Mouse (Mus musculus): ENCODE measurements around the gene Mmp20. TPM values are rescaled to one million over a fixed set of nuclear protein-coding genes. Genes with fewer than 3 reads are reported as not detected.
A peak's percentile ranks its signal among the peaks of the same experiment; 100 is the strongest.

Mmp20 gene
- polyA plus RNA-seq, 1 experiment from 2014 or later: not detected

DNA sequence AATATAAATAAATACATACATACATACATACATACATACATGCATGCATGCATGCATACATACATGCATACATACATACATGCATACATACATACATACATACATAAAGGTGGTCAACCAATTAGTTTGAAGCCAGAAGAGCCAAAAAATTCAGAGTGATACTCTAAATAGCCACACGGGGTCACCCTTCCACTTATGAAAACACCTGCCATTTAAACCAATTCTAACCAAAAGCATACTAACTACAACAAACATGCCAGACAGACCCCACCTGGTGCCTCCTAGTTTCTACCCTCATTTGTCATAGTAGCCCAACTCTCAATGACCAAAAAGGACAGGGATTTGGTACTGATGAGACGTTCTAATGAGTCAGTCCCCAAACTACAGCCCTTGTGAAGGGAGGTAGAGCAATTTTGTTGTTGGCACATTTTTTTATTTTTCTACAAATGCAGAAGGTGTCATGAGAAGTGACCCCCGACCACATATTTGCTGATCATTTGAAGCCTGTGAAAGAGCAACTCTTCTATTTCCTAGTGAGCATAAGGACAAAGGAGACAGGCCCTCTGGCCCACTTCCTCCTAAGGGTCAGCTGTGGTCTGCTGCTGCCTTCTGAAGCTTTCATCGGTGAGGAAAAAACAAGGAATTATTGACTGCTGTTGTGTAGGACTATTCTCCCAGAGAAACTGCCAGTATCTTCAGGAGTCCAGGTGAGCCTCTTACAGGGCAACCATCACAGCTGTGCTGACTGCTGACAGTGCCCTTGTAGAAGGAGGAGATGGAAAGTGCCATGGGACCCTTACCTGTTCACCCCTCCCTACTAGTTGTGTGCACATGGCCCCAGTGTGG, 86.3 kb downstream of the Mmp20 start:
- Histone ChIP-seq H3K27ac (ENCODE audit: low read depth, low read length) (no peak overlapping the region), H3K27me3 (ENCODE audit: control insufficient read depth, insufficient read depth, low read length) (no peaks in the 10 kb centered on the region), H3K4me2 (ENCODE audit: low read depth, low read length) (no peak overlapping the region), H3K9ac (replicated peaks; ENCODE audit: low read depth, low read length) (no peak overlapping the region), H3K36me3 (ENCODE audit: control insufficient read depth, insufficient read depth, low read length) (no peaks in the 10 kb centered on the region), H3K4me1 (ENCODE audit: control insufficient read depth, insufficient read depth, low read length) (no peaks in the 10 kb centered on the region), H3K9me3 (ENCODE audit: control insufficient read depth, low read length) (no peaks in the 10 kb centered on the region), H3K4me3 (ENCODE audit: low read depth, low read length) (no peak overlapping the region)
- ATAC-seq (ENCODE audit: low read depth): peak; percentile 70; the same call in 1 of the 2 replicates
- WGBS: 38% methylated on average over 4 of the region's 4 CpGs

DNA sequence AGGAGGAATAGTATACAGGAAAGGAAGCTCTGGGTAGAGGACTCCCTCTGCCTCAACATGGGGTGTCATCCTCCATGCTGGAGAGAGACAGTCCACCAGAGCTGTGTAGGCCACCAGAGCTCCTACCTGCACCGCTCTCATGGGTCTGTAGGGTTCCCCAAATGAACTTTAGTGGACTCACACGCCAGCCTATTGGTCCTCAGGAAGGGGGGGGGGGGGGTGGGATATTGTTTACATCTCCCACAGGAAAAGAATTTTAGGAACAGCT, 86.8 kb downstream of the Mmp20 start:
- no peaks in the 10 kb centered on the region for H3K27me3 ChIP-seq (ENCODE audit: control insufficient read depth, insufficient read depth, low read length)
- H3K4me1 ChIP-seq (ENCODE audit: control insufficient read depth, insufficient read depth, low read length): no peaks in the 10 kb centered on the region
- H3K36me3 ChIP-seq (ENCODE audit: control insufficient read depth, insufficient read depth, low read length): no peaks in the 10 kb centered on the region
- 85% methylated on average over 2 of the region's 2 CpGs for WGBS
- no peak overlapping the region for H3K4me2 ChIP-seq (ENCODE audit: low read depth, low read length)
- no peak overlapping the region for H3K4me3 ChIP-seq (ENCODE audit: low read depth, low read length)
- no peak overlapping the region for H3K9ac ChIP-seq (replicated peaks; ENCODE audit: low read depth, low read length)
- H3K9me3 ChIP-seq (ENCODE audit: control insufficient read depth, low read length): no peaks in the 10 kb centered on the region
- ATAC-seq (ENCODE audit: low read depth): 0 out of 2 replicates have a peak, but pooled peaks have one; percentile 24
- H3K27ac ChIP-seq (ENCODE audit: low read depth, low read length): no peak overlapping the region

DNA sequence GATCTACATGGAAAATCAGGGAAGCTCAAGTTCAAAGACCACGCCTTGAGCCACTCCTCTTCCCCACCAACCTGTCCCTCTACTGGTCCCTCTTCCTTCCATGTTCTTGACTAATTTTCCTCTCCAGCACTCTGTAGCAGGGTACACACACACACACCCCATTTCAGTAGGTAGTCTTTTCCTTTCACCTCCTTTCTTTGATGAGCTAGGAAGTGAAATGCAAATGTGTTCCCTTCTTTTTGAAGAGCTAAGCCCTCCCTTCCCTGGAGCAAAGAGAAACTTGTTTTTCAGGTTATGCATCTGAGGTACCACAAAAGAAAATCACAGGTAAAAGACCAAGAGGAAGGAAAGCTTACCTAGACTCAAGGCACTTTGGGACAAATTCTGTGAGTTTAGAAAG, 93.5 kb downstream of the Mmp20 start:
- H3K4me1 ChIP-seq (ENCODE audit: control insufficient read depth, insufficient read depth, low read length): no peaks in the 10 kb centered on the region

More for the DNA sequence above, 93.5 kb downstream of the Mmp20 start:
- no peak overlapping the region for H3K4me2 ChIP-seq (ENCODE audit: low read depth, low read length)
- ATAC-seq (ENCODE audit: low read depth): no peak
- WGBS: 95% methylated on average over 1 of the region's 1 CpGs
- H3K27me3 ChIP-seq (ENCODE audit: control insufficient read depth, insufficient read depth, low read length): no peaks in the 10 kb centered on the region
- no peak overlapping the region for H3K9ac ChIP-seq (replicated peaks; ENCODE audit: low read depth, low read length)
- no peaks in the 10 kb centered on the region for H3K36me3 ChIP-seq (ENCODE audit: control insufficient read depth, insufficient read depth, low read length)
- H3K4me3 ChIP-seq (ENCODE audit: low read depth, low read length): no peak overlapping the region
- H3K9me3 ChIP-seq (ENCODE audit: control insufficient read depth, low read length): no peaks in the 10 kb centered on the region
- H3K27ac ChIP-seq (ENCODE audit: low read depth, low read length): no peak overlapping the region

Other genes with a start within 250 kb of the Mmp20 start
- not detected in 2 replicates for gene Mmp1b, start 240.2 kb upstream of the Mmp20 start, polyA plus RNA-seq (2014; fragmentation: Nextera tagmentation; extraction: Ambion mirVana)
- gene Mmp3, start 182.4 kb upstream of the Mmp20 start, polyA plus RNA-seq (2014; fragmentation: Nextera tagmentation; extraction: Ambion mirVana): not detected in 2 replicates
- gene Mmp10, start 125.9 kb upstream of the Mmp20 start, polyA plus RNA-seq (2014; fragmentation: Nextera tagmentation; extraction: Ambion mirVana): not detected in 2 replicates
- gene Mmp8, start 69.8 kb upstream of the Mmp20 start, polyA plus RNA-seq (2014; fragmentation: Nextera tagmentation; extraction: Ambion mirVana): 0.10 TPM in 1 of 2 replicates, not detected in the other
- not detected in 2 replicates for gene Mmp27, start 56.8 kb upstream of the Mmp20 start, polyA plus RNA-seq (2014; fragmentation: Nextera tagmentation; extraction: Ambion mirVana)
- not detected in 2 replicates for gene Mmp7, start 63.9 kb downstream of the Mmp20 start, polyA plus RNA-seq (2014; fragmentation: Nextera tagmentation; extraction: Ambion mirVana)
- gene Tmem123, start 135.8 kb downstream of the Mmp20 start, polyA plus RNA-seq (2014; fragmentation: Nextera tagmentation; extraction: Ambion mirVana): 13.0 and 21.7 TPM in 2 replicates
- gene Birc2, start 208.8 kb downstream of the Mmp20 start, polyA plus RNA-seq (2014; fragmentation: Nextera tagmentation; extraction: Ambion mirVana): 49.3 and 53.6 TPM in 2 replicates
- gene Birc3, start 245.0 kb downstream of the Mmp20 start, polyA plus RNA-seq (2014; fragmentation: Nextera tagmentation; extraction: Ambion mirVana): 0.70 and 3.2 TPM in 2 replicates

Data from neural tube, embryonic 14.5 days (tissue).